Mouse (Mus musculus) liver, embryonic 14.5 days (tissue): ENCODE measurements around the gene Hemk1.
"Not testable (repeated sequence)": the region's sequence is repeated elsewhere in the genome, so short reads cannot be mapped to it uniquely, and the experiment has no call there.

ENCODE experiments used
- CTCF ChIP-seq: IDR thresholded peaks from 2 replicates; pipeline ENCODE4 v1.5.1; 2016; ENCODE audit warnings: antibody characterized with exemption, low read depth, control low read depth
- EP300 ChIP-seq: IDR thresholded peaks from 2 replicates; pipeline ENCODE4 v1.6.1; 2016; ENCODE audit warnings: antibody characterized with exemption, low read depth

- not testable (repeated sequence) for TF ChIP-seq CTCF, EP300
These were observed 31.5 kb downstream of the Hemk1 start for GRCm38 (mm10) chr9:107306673-107307072.
